Mouse (Mus musculus): ENCODE measurements around the gene Taf9. TPM values are rescaled to one million over a fixed set of nuclear protein-coding genes. Genes with fewer than 3 reads are reported as not detected.

Gene Taf9
- polyA plus RNA-seq, 1 experiment from 2014 or later, result 8.9 TPM

- H3K4me3 ChIP-seq (ENCODE audit: low read length), result no peak overlapping the region
- no peak overlapping the region for H3K27ac ChIP-seq (ENCODE audit: low read length)
- 34% methylated on average over 4 of the region's 4 CpGs for WGBS
- H3K4me2 ChIP-seq (replicated peaks; ENCODE audit: low read depth, low read length), result no peak overlapping the region
- no peaks in the 10 kb centered on the region for H3K9me3 ChIP-seq (ENCODE audit: low read length)
- no peaks in the 10 kb centered on the region for H3K4me1 ChIP-seq (ENCODE audit: insufficient read depth, low read length)
- no peak overlapping the region for H3K9ac ChIP-seq (replicated peaks; ENCODE audit: low read length)
- H3K36me3 ChIP-seq (ENCODE audit: insufficient read depth, low read length), result peaks cover 8% of the 10 kb centered on the region; the same call in 1 of the 2 replicates
- no peaks in the 10 kb centered on the region for H3K27me3 ChIP-seq (ENCODE audit: insufficient read depth, low read length)
- ATAC-seq (ENCODE audit: low FRiP score, low TSS enrichment), result peak; percentile 42; the same call in 1 of the 2 replicates
Measured at GRCm38 (mm10) chr13:100659864-100660456, 8.6 kb downstream of the Taf9 start.

- H3K4me2 ChIP-seq (replicated peaks; ENCODE audit: low read depth, low read length), result peak within 1 kb of the TSS; percentile 78
- under 1% methylated on average over 44 of the region's 44 CpGs for WGBS
- H3K27ac ChIP-seq (ENCODE audit: low read length), result peak within 1 kb of the TSS; percentile 74
Measured at GRCm38 (mm10) chr13:100669291-100670022, 18.1 kb downstream of the Taf9 start, which contains the start of gene Ccdc125. Ccdc125 (plus strand) TSS chr13:100669717.

GRCm38 (mm10) chr13:100670181-100670741, 18.9 kb downstream of the Taf9 start:
- peak overlapping the region; percentile 59 for H3K4me3 ChIP-seq (ENCODE audit: low read length)
- peaks cover 6% of the 10 kb centered on the region; the same call in 1 of the 2 replicates for H3K4me1 ChIP-seq (ENCODE audit: insufficient read depth, low read length)
- no peak overlapping the region; the same call in 1 of the 2 replicates for H3K27ac ChIP-seq (ENCODE audit: low read length)
- WGBS, result 39% methylated on average over 9 of the region's 9 CpGs
- H3K4me2 ChIP-seq (replicated peaks; ENCODE audit: low read depth, low read length), result peak overlapping the region; percentile 78
- H3K9ac ChIP-seq (replicated peaks; ENCODE audit: low read length), result peak overlapping the region; percentile 84
- ATAC-seq (ENCODE audit: low FRiP score, low TSS enrichment), result no peak
- peaks cover 5% of the 10 kb centered on the region; the same call in 1 of the 2 replicates for H3K9me3 ChIP-seq (ENCODE audit: low read length)
- H3K36me3 ChIP-seq (ENCODE audit: insufficient read depth, low read length), result peaks cover 9% of the 10 kb centered on the region; the same call in 1 of the 2 replicates
- no peaks in the 10 kb centered on the region for H3K27me3 ChIP-seq (ENCODE audit: insufficient read depth, low read length)

More at GRCm38 (mm10) chr13:100669291-100670022, 18.1 kb downstream of the Taf9 start, which contains the start of gene Ccdc125:
- Histone ChIP-seq H3K9ac (replicated peaks; ENCODE audit: low read length) (peak within 1 kb of the TSS; percentile 84), H3K4me1 (ENCODE audit: insufficient read depth, low read length) (peaks cover 6% of the 10 kb centered on the region; the same call in 1 of the 2 replicates), H3K27me3 (ENCODE audit: insufficient read depth, low read length) (no peaks in the 10 kb centered on the region), H3K9me3 (ENCODE audit: low read length) (peaks cover 5% of the 10 kb centered on the region; the same call in 1 of the 2 replicates), H3K4me3 (ENCODE audit: low read length) (peak within 1 kb of the TSS; percentile 59), H3K36me3 (ENCODE audit: insufficient read depth, low read length) (peaks cover 9% of the 10 kb centered on the region; the same call in 1 of the 2 replicates)
- peak; percentile 86 for ATAC-seq (ENCODE audit: low FRiP score, low TSS enrichment)

- no peaks in the 10 kb centered on the region for H3K4me1 ChIP-seq (ENCODE audit: insufficient read depth, low read length)
- no peak for ATAC-seq (ENCODE audit: low FRiP score, low TSS enrichment)
- H3K27ac ChIP-seq (ENCODE audit: low read length), result no peak overlapping the region
- H3K4me2 ChIP-seq (replicated peaks; ENCODE audit: low read depth, low read length), result no peak overlapping the region
- no peaks in the 10 kb centered on the region for H3K27me3 ChIP-seq (ENCODE audit: insufficient read depth, low read length)
- no peak overlapping the region for H3K4me3 ChIP-seq (ENCODE audit: low read length)
- peaks cover 5% of the 10 kb centered on the region; the same call in 1 of the 2 replicates for H3K9me3 ChIP-seq (ENCODE audit: low read length)
- WGBS, result 72% methylated on average over 15 of the region's 15 CpGs
- H3K9ac ChIP-seq (replicated peaks; ENCODE audit: low read length), result no peak overlapping the region
- no peaks in the 10 kb centered on the region for H3K36me3 ChIP-seq (ENCODE audit: insufficient read depth, low read length)
Measured at GRCm38 (mm10) chr13:100675936-100676635, 24.7 kb downstream of the Taf9 start.

GRCm38 (mm10) chr13:100681615-100682014, 30.2 kb downstream of the Taf9 start:
- Histone ChIP-seq H3K9ac (replicated peaks; ENCODE audit: low read length) (no peak overlapping the region), H3K36me3 (ENCODE audit: insufficient read depth, low read length) (no peaks in the 10 kb centered on the region), H3K27ac (ENCODE audit: low read length) (no peak overlapping the region), H3K4me3 (ENCODE audit: low read length) (no peak overlapping the region), H3K9me3 (ENCODE audit: low read length) (no peaks in the 10 kb centered on the region), H3K4me2 (replicated peaks; ENCODE audit: low read depth, low read length) (no peak overlapping the region), H3K27me3 (ENCODE audit: insufficient read depth, low read length) (no peaks in the 10 kb centered on the region), H3K4me1 (ENCODE audit: insufficient read depth, low read length) (no peaks in the 10 kb centered on the region)
- no peak for ATAC-seq (ENCODE audit: low FRiP score, low TSS enrichment)
- WGBS, result 86% methylated on average over 8 of the region's 8 CpGs

- no peak overlapping the region for H3K4me2 ChIP-seq (replicated peaks; ENCODE audit: low read depth, low read length)
- H3K27me3 ChIP-seq (ENCODE audit: insufficient read depth, low read length), result no peaks in the 10 kb centered on the region
- ATAC-seq (ENCODE audit: low FRiP score, low TSS enrichment), result no peak
- no peak overlapping the region for H3K9ac ChIP-seq (replicated peaks; ENCODE audit: low read length)
- 73% methylated on average over 2 of the region's 2 CpGs for WGBS
- H3K36me3 ChIP-seq (ENCODE audit: insufficient read depth, low read length), result no peaks in the 10 kb centered on the region
- H3K4me3 ChIP-seq (ENCODE audit: low read length), result no peak overlapping the region
- no peak overlapping the region for H3K27ac ChIP-seq (ENCODE audit: low read length)
- H3K4me1 ChIP-seq (ENCODE audit: insufficient read depth, low read length), result no peaks in the 10 kb centered on the region
- no peaks in the 10 kb centered on the region for H3K9me3 ChIP-seq (ENCODE audit: low read length)
Measured at GRCm38 (mm10) chr13:100682837-100683236, 31.5 kb downstream of the Taf9 start.

GRCm38 (mm10) chr13:100684355-100684754, 33.0 kb downstream of the Taf9 start:
- Histone ChIP-seq H3K36me3 (ENCODE audit: insufficient read depth, low read length) (no peaks in the 10 kb centered on the region), H3K4me3 (ENCODE audit: low read length) (no peak overlapping the region), H3K27me3 (ENCODE audit: insufficient read depth, low read length) (no peaks in the 10 kb centered on the region), H3K4me1 (ENCODE audit: insufficient read depth, low read length) (no peaks in the 10 kb centered on the region), H3K9me3 (ENCODE audit: low read length) (no peaks in the 10 kb centered on the region), H3K9ac (replicated peaks; ENCODE audit: low read length) (no peak overlapping the region), H3K4me2 (replicated peaks; ENCODE audit: low read depth, low read length) (no peak overlapping the region), H3K27ac (ENCODE audit: low read length) (no peak overlapping the region)
- WGBS, result 71% methylated on average over 2 of the region's 2 CpGs
- no peak for ATAC-seq (ENCODE audit: low FRiP score, low TSS enrichment)

- no peaks in the 10 kb centered on the region for H3K4me1 ChIP-seq (ENCODE audit: insufficient read depth, low read length)
- ATAC-seq (ENCODE audit: low FRiP score, low TSS enrichment), result no peak
- H3K27me3 ChIP-seq (ENCODE audit: insufficient read depth, low read length), result no peaks in the 10 kb centered on the region
- no peak overlapping the region for H3K4me3 ChIP-seq (ENCODE audit: low read length)
- H3K4me2 ChIP-seq (replicated peaks; ENCODE audit: low read depth, low read length), result no peak overlapping the region
- H3K9me3 ChIP-seq (ENCODE audit: low read length), result no peaks in the 10 kb centered on the region
- WGBS, result 72% methylated on average over 7 of the region's 7 CpGs
- H3K9ac ChIP-seq (replicated peaks; ENCODE audit: low read length), result no peak overlapping the region
- H3K36me3 ChIP-seq (ENCODE audit: insufficient read depth, low read length), result no peaks in the 10 kb centered on the region
- H3K27ac ChIP-seq (ENCODE audit: low read length), result no peak overlapping the region
Measured at GRCm38 (mm10) chr13:100687513-100687912, 36.1 kb downstream of the Taf9 start.

GRCm38 (mm10) chr13:100697541-100697940, 46.2 kb downstream of the Taf9 start:
- Histone ChIP-seq H3K27ac (ENCODE audit: low read length) (no peak overlapping the region), H3K4me2 (replicated peaks; ENCODE audit: low read depth, low read length) (no peak overlapping the region), H3K36me3 (ENCODE audit: insufficient read depth, low read length) (peaks cover 48% of the 10 kb centered on the region), H3K9me3 (ENCODE audit: low read length) (no peaks in the 10 kb centered on the region), H3K9ac (replicated peaks; ENCODE audit: low read length) (no peak overlapping the region), H3K4me1 (ENCODE audit: insufficient read depth, low read length) (no peaks in the 10 kb centered on the region), H3K27me3 (ENCODE audit: insufficient read depth, low read length) (no peaks in the 10 kb centered on the region), H3K4me3 (ENCODE audit: low read length) (no peak overlapping the region)
- WGBS, result 90% methylated on average over 3 of the region's 3 CpGs
- ATAC-seq (ENCODE audit: low FRiP score, low TSS enrichment), result no peak

Data from kidney, embryonic 16.5 days (tissue).